Mouse (Mus musculus): ENCODE measurements at regions not wholly inside any gene's neighbourhood (a gene's known extent, or its start where the extent isn't known, plus 50 kb on each side); places are given as distances from the start of the nearest gene placed in this dataset.
"Not testable (repeated sequence)": the region's sequence is repeated elsewhere in the genome, so short reads cannot be mapped to it uniquely, and the experiment has no call there.

DNA sequence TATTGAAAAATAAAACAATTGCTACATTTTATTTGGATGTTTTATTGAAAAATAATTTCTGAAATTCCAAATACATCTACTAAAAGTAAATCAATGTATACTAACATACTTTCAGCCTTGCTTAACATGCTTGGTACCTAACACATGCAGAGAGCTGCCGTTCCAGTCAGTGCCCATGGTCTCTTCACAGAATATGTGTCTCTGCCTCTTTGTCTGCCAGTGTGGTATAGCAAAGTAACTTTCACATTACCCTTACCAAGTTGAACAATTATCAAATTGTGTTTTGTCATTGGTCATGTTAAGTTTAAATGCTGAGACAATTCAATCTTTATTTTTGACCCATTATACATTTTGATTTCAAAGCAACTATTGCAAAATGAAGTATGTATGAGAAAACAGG, 1159.2 kb upstream of the Foxg1 start:
- no peak for DNase-seq (ENCODE audit: low read depth)

DNA sequence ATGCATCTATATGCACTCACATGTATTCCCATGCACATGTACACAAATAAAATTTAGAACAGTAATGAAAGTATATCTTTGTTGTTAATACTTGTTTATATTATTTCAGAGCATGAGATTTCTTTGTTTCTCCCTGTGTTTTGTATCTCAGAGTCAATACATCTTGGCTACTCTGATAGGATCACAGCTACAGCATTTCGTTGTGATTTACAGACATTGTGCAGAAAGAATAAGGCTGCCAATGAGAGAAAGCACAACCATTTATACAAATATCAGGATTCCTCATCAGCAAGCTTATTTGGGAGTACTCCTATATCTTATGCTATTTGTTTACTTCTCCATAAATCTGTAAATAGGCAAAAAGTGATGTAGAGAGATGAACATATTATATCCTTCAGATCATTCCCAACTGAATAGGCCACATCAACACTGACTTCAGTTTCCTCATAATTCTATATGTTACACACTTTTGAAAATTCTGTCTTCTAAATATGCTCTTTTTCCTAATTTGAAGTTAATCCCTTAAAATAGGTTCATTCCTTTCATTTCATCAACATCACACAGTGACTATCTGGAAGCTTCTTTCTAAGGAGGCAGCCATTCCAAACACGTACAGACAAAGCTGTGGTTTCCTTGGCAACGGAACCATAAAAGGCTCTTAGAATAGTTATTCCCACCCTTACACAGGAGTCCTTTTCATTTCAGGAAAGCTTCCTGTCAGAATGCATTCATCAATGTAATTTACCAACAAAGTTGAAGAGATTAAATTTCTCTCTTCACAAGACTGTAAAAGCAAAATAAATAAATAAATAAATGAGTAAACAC, 1160.3 kb upstream of the Foxg1 start:
- no peak for DNase-seq (ENCODE audit: low read depth)

DNA sequence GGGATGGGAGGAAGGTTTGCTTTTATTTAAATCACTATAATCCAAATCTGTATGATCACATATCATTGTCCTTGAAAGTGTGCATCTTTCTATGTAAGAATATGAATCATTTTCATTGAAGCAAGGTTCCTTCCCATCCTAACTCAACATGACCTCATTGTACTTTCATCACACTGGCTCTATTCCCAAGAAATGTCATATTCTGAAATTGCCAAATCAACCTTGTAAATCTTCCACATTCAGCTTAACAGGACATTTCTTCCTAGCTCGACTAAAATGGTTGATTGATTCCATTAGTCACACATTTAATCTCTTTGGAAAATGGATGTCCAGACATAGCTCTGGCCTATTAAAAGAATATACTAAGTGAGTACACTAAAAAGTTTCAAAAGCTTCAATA, 1200.6 kb upstream of the Foxg1 start:
- DNase-seq (ENCODE audit: low read depth), result no peak

DNA sequence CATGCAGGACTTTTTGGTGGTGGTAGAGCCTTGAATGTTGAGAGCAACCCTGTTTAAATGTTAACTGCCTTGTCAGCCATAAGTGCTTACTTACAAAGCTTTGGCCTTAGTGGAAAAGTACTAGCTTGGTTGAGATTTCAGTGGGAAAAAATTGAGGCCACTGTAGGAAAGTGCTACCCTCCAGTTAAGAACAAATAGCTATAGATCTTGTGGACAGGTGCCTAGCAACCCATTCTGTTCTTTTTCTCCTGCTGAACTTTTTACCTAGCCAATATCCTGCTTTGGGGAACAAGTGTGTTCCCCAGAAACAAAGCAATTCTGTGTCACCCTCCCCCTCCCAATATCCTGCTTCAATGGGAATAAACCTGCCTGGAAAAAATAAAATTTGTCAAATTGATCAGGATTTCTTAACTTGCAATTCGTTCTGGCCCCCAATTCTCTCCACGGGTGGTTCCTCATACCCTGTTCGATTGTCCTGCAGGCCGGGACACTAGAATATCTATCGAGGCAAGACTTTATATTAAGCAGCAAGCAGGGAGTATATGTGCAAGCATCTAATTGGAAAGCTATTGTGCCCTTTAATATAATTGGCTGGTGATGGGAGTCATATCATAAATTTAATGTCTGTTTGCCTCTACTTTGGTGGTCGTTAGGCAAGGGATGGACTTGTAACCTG, 1208.4 kb upstream of the Foxg1 start:
- DNase-seq (ENCODE audit: low read depth), result no peak

DNA sequence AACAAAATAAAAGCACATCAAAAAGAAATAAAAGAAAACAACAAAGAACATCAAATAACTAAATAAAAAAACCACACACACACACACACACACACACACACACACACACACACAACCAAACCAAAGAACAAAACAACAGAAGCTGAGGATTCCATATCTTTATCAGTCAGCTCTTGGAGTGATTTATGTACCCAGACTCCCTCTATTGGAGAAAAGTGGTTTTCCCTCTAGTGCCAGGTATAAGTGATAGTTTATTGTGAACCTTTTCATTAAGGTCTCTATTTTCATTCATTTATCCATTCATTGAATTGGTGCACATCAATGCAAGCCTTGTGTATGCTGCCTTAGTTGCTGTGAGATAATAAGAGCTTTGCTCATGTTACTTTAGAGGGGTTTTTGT, 1236.3 kb upstream of the Foxg1 start:
- peak; percentile 9 for DNase-seq (ENCODE audit: low read depth)

DNA sequence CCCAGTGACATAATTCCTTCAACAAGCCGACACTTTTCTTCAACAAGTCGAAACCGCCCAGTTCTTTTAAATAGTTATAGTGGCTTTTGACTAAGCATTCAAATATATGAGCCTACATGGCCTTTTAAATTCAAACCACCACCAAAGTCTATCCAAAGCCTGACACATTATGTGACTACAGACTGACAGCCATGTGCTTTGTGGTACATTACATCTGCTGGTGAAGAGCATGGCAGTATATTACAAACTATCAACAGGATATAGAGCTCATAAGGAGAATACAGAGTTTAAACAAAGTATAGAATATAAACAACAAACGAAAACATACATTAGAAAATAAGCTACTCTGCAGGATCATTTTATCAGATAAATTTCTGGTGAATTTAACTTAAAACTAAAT, 1259.5 kb upstream of the Foxg1 start:
- no peak for DNase-seq (ENCODE audit: low read depth)

DNA sequence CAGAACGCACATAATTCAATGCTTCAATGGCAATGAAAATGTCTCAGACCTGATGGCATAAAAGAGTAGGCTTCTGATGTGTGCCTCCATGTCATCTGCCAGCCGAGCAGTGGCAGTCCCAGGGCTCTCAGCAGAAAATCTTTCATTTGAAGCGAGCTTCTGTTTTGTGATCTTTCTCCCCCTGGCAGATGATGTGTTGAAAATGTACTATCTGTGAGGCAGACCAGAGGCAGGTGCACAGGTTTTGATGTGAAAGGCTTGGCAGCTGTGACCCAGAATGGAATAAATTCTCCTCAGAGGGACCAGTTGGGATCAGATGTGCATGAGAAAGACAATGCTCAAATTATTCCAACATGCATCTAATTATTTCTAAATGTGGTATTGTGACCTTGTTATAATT, 1281.0 kb upstream of the Nova1 start:
- DNase-seq (ENCODE audit: low read depth), result no peak

DNA sequence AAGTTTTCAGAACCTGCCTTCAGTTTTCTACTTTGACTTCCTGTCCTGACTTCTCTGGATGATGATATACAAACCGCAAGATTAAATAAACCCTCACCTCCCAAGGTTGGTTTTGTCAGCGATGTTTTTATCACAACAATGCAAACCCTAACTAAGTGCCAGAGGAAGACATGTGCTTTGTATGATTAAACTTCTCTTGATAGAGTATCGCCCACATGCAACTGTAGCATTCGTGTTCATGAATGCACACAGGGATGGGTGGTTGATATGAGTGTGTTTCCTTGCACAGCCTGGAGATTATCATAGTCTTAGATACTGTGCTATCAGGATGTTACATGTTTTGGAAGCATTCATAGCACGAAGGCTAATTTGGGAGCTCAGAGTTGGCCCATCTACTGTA, 1268.3 kb upstream of the Nova1 start:
- DNase-seq (ENCODE audit: low read depth), result no peak

DNA sequence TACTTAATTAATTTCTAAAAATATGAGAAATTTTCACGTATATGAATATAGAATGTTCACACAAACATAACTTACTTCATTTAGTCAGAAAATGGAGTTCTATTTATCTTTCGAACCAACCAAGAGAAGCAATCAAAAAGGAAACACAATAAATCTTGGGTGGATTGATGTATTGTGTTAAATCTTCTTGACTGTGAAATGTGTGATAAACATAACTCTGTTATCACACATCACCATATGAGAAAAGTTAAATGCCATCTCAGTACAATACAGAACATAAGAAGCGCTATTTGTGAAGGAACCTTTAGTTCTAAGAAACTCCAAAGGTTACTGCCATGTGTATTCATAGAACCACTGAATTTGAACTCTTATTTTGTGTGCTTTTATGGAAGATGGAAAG, 1264.6 kb upstream of the Nova1 start:
- no peak for DNase-seq (ENCODE audit: low read depth)

DNA sequence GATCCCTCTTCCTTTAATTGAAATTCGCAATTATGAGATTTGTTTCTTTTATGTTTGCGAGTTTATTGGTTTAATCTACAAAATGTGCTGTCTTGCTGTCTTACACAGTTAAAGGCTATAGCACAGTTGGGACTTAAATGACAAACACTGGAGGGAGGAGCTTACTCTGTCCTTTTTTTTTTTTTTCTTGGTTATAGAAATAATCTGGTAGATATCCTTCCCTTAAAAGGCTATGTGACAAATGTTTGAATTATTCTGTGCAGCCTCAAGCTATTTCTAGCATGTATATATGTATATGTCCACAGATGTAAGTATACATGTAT, 1243.9 kb upstream of the Nova1 start:
- DNase-seq (ENCODE audit: low read depth), result no peak

DNA sequence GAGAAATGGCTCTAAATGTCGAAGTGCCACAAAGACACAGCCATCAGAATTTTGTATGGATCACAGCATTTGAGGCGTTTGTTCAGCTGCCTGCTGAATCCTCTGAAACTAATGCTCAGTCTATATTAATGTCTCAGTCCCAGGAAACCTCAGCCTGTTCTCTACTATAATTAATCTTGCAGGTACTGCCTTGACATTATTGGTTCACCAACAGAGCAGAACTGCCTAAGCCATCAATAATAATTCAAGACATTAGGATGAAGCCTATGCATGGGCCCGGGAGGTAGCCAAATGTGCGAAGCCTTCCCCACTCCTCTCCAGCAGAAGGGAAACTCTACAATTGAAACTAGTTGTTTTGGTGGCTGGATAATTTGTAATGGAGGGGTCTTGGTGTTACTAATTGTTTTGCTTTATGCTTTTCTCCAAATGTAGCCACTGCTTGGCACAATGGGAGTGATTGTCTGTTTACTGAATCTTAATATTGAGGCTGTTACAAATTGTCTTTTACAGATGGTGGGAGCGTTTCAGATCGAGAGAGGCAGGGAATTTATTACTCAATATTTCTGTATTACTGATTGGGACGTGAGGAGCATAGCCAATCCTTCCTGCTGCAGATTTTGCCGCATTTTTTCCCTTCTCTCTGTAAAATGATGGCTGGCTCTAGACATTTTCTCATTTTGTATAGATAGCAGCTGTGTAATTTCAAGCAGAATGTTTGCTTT, 1243.3 kb upstream of the Nova1 start:
- DNase-seq (ENCODE audit: low read depth), result no peak

DNA sequence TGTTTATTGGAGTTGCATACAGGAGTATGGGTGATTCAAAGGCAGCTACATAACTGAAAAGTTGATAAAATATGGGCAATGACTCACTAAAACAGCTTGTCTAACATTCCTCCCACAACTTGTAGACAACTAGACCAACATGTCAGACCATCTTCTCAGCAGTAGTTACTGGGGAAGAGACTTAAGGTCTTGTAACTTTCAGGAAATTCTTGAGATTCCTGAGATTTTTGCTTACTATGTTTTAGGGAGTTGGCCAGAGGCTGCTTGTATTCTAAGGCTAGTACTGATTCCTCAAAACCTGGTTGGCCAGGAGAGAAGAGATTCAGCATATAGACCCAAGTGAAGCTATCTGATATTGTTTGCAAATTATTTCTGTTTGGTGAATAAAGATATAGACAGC, 1201.7 kb upstream of the Nova1 start:
- no peak for DNase-seq (ENCODE audit: low read depth)

DNA sequence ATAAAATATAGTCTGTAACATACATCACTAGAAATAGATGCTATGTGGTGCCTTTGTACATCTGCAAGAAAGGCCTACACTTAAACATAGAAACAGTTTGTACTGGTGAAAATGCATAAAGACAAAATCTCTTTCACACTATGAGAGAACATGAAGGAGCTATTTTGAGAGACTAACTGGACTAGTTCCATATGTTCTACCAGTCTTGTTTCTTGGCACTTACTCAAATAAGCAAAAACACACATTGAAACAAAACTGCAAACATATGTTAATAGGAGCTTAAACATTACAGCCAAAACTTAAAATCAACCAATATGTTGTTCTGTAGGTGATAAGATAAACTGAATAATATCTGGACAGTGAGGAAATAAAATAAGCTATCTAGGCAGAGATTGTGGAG, 1157.1 kb upstream of the Nova1 start:
- no peak for DNase-seq (ENCODE audit: low read depth)

DNA sequence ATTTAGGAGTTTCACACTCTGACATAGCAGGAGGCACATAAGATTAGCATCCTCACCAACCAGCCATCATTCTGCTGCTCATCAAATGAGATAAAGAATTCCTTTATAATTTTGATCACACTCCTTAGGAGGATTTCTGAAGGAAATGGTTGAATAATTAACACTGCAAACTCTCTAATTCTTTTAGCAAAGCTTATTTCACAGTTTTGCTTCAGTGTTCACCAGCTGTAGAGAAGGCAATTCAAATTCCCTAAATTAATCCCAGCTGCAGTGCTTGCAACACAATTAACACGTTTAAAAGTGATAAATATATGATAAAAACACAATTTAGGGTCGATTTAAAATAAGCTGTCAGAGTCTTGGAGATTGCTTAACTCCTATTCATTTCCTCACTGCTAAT, 1150.9 kb upstream of the Nova1 start:
- no peak for DNase-seq (ENCODE audit: low read depth)

DNA sequence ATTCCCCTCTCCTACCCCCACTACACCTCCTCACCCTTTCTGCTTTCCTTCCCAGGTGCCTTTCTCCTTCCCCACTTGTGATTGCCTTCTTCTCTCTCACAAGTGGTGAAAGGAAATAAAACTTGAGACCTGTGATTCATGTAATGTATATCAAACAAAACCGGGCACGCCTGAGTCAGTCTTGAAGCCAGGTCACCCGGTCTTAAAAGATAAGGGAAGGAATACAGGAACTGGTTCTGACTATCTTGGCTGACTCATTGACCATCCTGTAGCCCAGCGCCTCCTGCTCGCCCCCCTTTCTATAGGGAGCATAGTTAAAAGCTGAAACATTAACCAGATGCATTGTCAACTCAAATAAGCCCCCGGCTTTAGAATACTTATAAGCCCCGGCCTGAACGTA, 1135.6 kb upstream of the Nova1 start:
- DNase-seq (ENCODE audit: low read depth), result peak; percentile 4

DNA sequence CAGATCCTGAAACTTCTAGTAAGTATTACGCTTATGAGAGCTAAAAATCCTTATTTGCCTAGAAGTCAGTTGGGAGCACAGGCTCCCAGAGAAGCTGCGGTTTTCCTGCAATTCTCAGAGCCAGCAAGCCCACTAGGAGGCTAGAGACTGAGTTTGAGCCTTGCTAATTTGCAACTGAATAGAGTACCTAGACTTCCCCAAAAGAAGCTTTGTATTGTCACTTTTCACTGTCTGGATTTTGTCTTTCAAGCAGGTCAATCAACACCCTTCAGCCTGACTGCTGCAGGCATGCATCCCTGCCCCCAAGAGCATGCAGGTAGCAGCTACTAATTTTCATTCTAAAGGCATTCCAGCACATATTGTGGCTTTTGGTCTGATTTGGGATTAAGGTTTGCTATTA, 1120.8 kb upstream of the Nova1 start:
- DNase-seq (ENCODE audit: low read depth), result not testable (repeated sequence)

DNA sequence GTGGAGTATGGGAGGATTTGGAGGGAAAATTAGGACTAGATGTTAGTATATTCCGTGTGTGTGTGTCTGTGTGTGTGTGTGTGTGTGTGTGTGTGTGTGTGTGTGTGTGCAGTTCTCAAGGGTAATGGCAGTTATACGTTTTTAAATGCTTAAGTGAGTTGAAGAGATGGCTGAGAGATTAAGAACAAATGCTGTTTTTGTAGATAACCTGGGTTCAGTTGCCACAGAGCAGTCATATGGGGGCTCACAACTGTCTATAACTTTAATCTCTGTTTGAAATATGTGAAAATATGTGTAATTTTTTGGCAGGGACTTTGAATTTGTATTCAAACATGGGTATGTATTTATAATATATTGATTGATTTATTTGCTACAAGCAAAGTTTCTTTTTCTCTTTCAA, 1108.3 kb upstream of the Nova1 start:
- DNase-seq (ENCODE audit: low read depth), result no peak
